Mouse (Mus musculus) ovary, adult 18-20 months (tissue): ENCODE results near the gene Pagr1b.

Experiments
- DNase-seq: peaks from one replicate; pipeline ENCODE4 v3.0.0; 2022; ENCODE audit warnings: low spot score, mixed read lengths

Gene Pagr1b

GRCm38 (mm10) chr7:127016481-127016485 is at the start of gene Pagr1b:
Pagr1b (minus strand) TSS chr7:127016484.
- DNase-seq = no peak

GRCm38 (mm10) chr7:127065538-127065937 is 49.3 kb upstream of the Pagr1b start:
- DNase-seq = no peak

- no peak for DNase-seq
These were observed 38.8 kb upstream of the Pagr1b start for GRCm38 (mm10) chr7:127055026-127055585.

- DNase-seq = peak; percentile 78
These were observed 25.8 kb upstream of the Pagr1b start, which contains the start of gene Kif22 for GRCm38 (mm10) chr7:127041851-127042672. Kif22 (minus strand) TSS chr7:127042471.

GRCm38 (mm10) chr7:127031244-127031643 is 15.0 kb upstream of the Pagr1b start:
- no peak for DNase-seq

- no peak for DNase-seq
These were observed 13.9 kb upstream of the Pagr1b start for GRCm38 (mm10) chr7:127030172-127030571.

GRCm38 (mm10) chr7:127027885-127028284 is 11.6 kb upstream of the Pagr1b start:
- DNase-seq = no peak

- peak; percentile 98 for DNase-seq
These were observed 10.9 kb upstream of the Pagr1b start, which contains the start of gene Maz for GRCm38 (mm10) chr7:127026984-127027726. Maz (minus strand) TSS chr7:127027037.

GRCm38 (mm10) chr7:127026616-127026983 is 10.3 kb upstream of the Pagr1b start:
- no peak for DNase-seq

GRCm38 (mm10) chr7:127026161-127026600 is 9.9 kb upstream of the Pagr1b start:
- peak; percentile 66 for DNase-seq

GRCm38 (mm10) chr7:127025556-127026160 is 9.4 kb upstream of the Pagr1b start:
- DNase-seq = no peak

GRCm38 (mm10) chr7:127024755-127025555 is 8.7 kb upstream of the Pagr1b start:
- peak; percentile 75 for DNase-seq

GRCm38 (mm10) chr7:127023896-127024690 is 7.8 kb upstream of the Pagr1b start:
- no peak for DNase-seq

- DNase-seq = no peak
These were observed 7.0 kb upstream of the Pagr1b start for GRCm38 (mm10) chr7:127023272-127023691.

GRCm38 (mm10) chr7:127022528-127023271 is 6.4 kb upstream of the Pagr1b start:
- no peak for DNase-seq

GRCm38 (mm10) chr7:127021563-127022527 is 5.6 kb upstream of the Pagr1b start:
- DNase-seq = no peak

GRCm38 (mm10) chr7:127020901-127021562 is 4.7 kb upstream of the Pagr1b start, which contains the start of the genes Gm42742 and Prrt2:
Gm42742 (minus strand) TSS chr7:127021097.
Prrt2 (minus strand) TSS chr7:127021211.
- no peak for DNase-seq

- DNase-seq = no peak
These were observed 4.2 kb upstream of the Pagr1b start for GRCm38 (mm10) chr7:127020491-127020890.

GRCm38 (mm10) chr7:127020031-127020430 is 3.7 kb upstream of the Pagr1b start:
- DNase-seq = no peak
